Mouse (Mus musculus) small intestine, adult 2 months (tissue): ENCODE data around the gene Dok7.

Experiments used
- CTCF ChIP-seq: fragments of 200-500 bp; IDR thresholded peaks from 2 replicates; pipeline ENCODE4 v1.5.1; 2012; ENCODE audit warnings: low read depth, mild to moderate bottlenecking, control low read depth, inconsistent platforms, low read length, moderate library complexity, mixed read lengths; ENCODE audit not compliant: insufficient replicate concordance, insufficient read length; ENCODE audit errors: extremely low read depth
- POLR2A ChIP-seq: fragments of 200-500 bp; IDR thresholded peaks from 2 replicates; pipeline ENCODE4 v1.6.1; 2012; ENCODE audit warnings: low read depth, mild to moderate bottlenecking, control low read depth, inconsistent platforms, low read length, moderate library complexity

DNA sequence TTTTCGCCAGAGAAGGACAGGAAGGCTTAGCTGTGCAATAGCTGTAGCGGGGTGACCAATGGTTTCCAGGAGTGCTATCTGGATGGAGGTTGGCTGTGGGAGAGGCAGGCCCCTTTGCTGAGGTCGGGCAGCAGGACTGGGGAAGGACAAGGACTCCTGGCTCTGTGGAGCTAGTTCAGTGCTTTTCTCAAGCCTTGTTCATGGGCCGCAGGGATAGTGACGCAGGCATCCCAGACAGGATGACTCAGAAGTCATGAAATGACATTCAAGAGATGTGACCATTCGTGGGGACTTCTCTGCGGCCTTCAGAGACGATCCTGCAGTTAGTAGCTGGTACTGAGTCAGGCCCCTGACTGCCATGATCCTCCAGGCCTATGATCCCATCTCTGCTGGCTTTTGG is 13.7 kb downstream of the Dok7 start:
- no peak for TF ChIP-seq CTCF
- no peak for TF ChIP-seq POLR2A
